Mouse (Mus musculus): ENCODE results near the gene Dbnl. TPM values are rescaled to one million over a fixed set of nuclear protein-coding genes. Genes with fewer than 3 reads are reported as not detected.
"Not testable (repeated sequence)": the region's sequence is repeated elsewhere in the genome, so short reads cannot be mapped to it uniquely, and the experiment has no call there.

Dbnl gene
- polyA plus RNA-seq, 2 experiments: 31.3 to 35.9 TPM

GRCm38 (mm10) chr11:5804174-5804573 lies 15.9 kb downstream of the Dbnl start:
- Histone ChIP-seq H3K9ac (replicated peaks) (no peak overlapping the region), H3K4me1 (replicated peaks; ENCODE audit: control insufficient read depth in 2 of 2, insufficient read depth in 2 of 2, low read length in 1 of 2) (peaks cover 0 to 4% of the 10 kb centered on the region in 2 experiments; a peak in 3 of 4 replicates), H3K27me3 (ENCODE audit: control insufficient read depth, insufficient read depth, low read length) (no peaks in the 10 kb centered on the region), H3K9me3 (ENCODE audit: control insufficient read depth, low read length) (no peaks in the 10 kb centered on the region), H3K4me2 (ENCODE audit: low read depth) (no peak overlapping the region), H3K4me3 (ENCODE audit: insufficient read depth in 1 of 2, low read depth in 2 of 2, low read length in 2 of 2) (no peak overlapping the region), H3K36me3 (replicated peaks; ENCODE audit: control insufficient read depth, insufficient read depth, low read depth) (peaks cover under 1% of the 10 kb centered on the region; the same call in 1 of the 2 replicates), H3K27ac (no peak overlapping the region)
- TF ChIP-seq CTCF (IDR thresholded peaks at IDR 0.05; ENCODE audit: low read depth): no peak
- TF ChIP-seq EP300 (IDR thresholded peaks at IDR 0.05; ENCODE audit: low read depth): no peak
- ATAC-seq (ENCODE audit: insufficient read depth) (no peak), DNase-seq (ENCODE audit: low read depth in 3 of 3, low spot score in 3 of 3) (no peak)
- 57% methylated on average over 5 of the region's 5 CpGs for WGBS (ENCODE audit: insufficient replicate concordance)

GRCm38 (mm10) chr11:5805711-5806110 lies 17.4 kb downstream of the Dbnl start:
- H3K4me2 ChIP-seq (ENCODE audit: low read depth): no peak overlapping the region
- DNase-seq (ENCODE audit: low read depth in 3 of 3, low spot score in 3 of 3) (no peak), ATAC-seq (ENCODE audit: insufficient read depth) (no peak)
- H3K27ac ChIP-seq: no peak overlapping the region
- no peak for TF ChIP-seq CTCF (IDR thresholded peaks at IDR 0.05; ENCODE audit: low read depth)
- no peak for TF ChIP-seq EP300 (IDR thresholded peaks at IDR 0.05; ENCODE audit: low read depth)
- no peaks in the 10 kb centered on the region for H3K27me3 ChIP-seq (ENCODE audit: control insufficient read depth, insufficient read depth, low read length)
- H3K4me1 ChIP-seq (replicated peaks; ENCODE audit: control insufficient read depth in 2 of 2, insufficient read depth in 2 of 2, low read length in 1 of 2): peaks cover 0 to 4% of the 10 kb centered on the region in 2 experiments; a peak in 3 of 4 replicates
- H3K9me3 ChIP-seq (ENCODE audit: control insufficient read depth, low read length): no peaks in the 10 kb centered on the region
- no peak overlapping the region for H3K4me3 ChIP-seq (ENCODE audit: insufficient read depth in 1 of 2, low read depth in 2 of 2, low read length in 2 of 2)
- 34% methylated on average over 3 of the region's 3 CpGs for WGBS (ENCODE audit: insufficient replicate concordance)
- H3K36me3 ChIP-seq (replicated peaks; ENCODE audit: control insufficient read depth, insufficient read depth, low read depth): no peaks in the 10 kb centered on the region
- no peak overlapping the region for H3K9ac ChIP-seq (replicated peaks)

- Histone ChIP-seq H3K9ac (replicated peaks) (no peak overlapping the region), H3K4me1 (replicated peaks; ENCODE audit: control insufficient read depth in 2 of 2, insufficient read depth in 2 of 2, low read length in 1 of 2) (no peaks in the 10 kb centered on the region; a peak in 1 of 4 replicates), H3K9me3 (ENCODE audit: control insufficient read depth, low read length) (no peaks in the 10 kb centered on the region), H3K36me3 (replicated peaks; ENCODE audit: control insufficient read depth, insufficient read depth, low read depth) (no peaks in the 10 kb centered on the region), H3K4me2 (ENCODE audit: low read depth) (no peak overlapping the region), H3K4me3 (ENCODE audit: insufficient read depth in 1 of 2, low read depth in 2 of 2, low read length in 2 of 2) (no peak overlapping the region), H3K27ac (no peak overlapping the region), H3K27me3 (ENCODE audit: control insufficient read depth, insufficient read depth, low read length) (no peaks in the 10 kb centered on the region)
- 67% methylated on average over 9 of the region's 9 CpGs for WGBS (ENCODE audit: insufficient replicate concordance)
- DNase-seq (ENCODE audit: low read depth in 3 of 3, low spot score in 3 of 3) (no peak), ATAC-seq (ENCODE audit: insufficient read depth) (no peak)
- TF ChIP-seq EP300 (IDR thresholded peaks at IDR 0.05; ENCODE audit: low read depth) (no peak), CTCF (IDR thresholded peaks at IDR 0.05; ENCODE audit: low read depth) (no peak)
Measured at GRCm38 (mm10) chr11:5807956-5808355, 19.7 kb downstream of the Dbnl start.

GRCm38 (mm10) chr11:5809487-5809886 lies 21.2 kb downstream of the Dbnl start:
- H3K4me2 ChIP-seq (ENCODE audit: low read depth); DNase-seq (ENCODE audit: low read depth in 3 of 3, low spot score in 3 of 3); H3K9me3 ChIP-seq (ENCODE audit: control insufficient read depth, low read length); H3K9ac ChIP-seq (replicated peaks); ATAC-seq (ENCODE audit: insufficient read depth); H3K27me3 ChIP-seq (ENCODE audit: control insufficient read depth, insufficient read depth, low read length); H3K27ac ChIP-seq; H3K36me3 ChIP-seq (replicated peaks; ENCODE audit: control insufficient read depth, insufficient read depth, low read depth); H3K4me1 ChIP-seq (replicated peaks; ENCODE audit: control insufficient read depth in 2 of 2, insufficient read depth in 2 of 2, low read length in 1 of 2); H3K4me3 ChIP-seq (ENCODE audit: insufficient read depth in 1 of 2, low read depth in 2 of 2, low read length in 2 of 2): not testable (repeated sequence)
- WGBS (ENCODE audit: insufficient replicate concordance): 71% methylated on average over 4 of the region's 4 CpGs

GRCm38 (mm10) chr11:5813381-5813780 lies 25.1 kb downstream of the Dbnl start:
- no peak overlapping the region for H3K4me2 ChIP-seq (ENCODE audit: low read depth)
- no peak for TF ChIP-seq EP300 (IDR thresholded peaks at IDR 0.05; ENCODE audit: low read depth)
- TF ChIP-seq CTCF (IDR thresholded peaks at IDR 0.05; ENCODE audit: low read depth): no peak

More at GRCm38 (mm10) chr11:5813381-5813780, 25.1 kb downstream of the Dbnl start:
- Histone ChIP-seq H3K4me3 (ENCODE audit: insufficient read depth in 1 of 2, low read depth in 2 of 2, low read length in 2 of 2) (no peak overlapping the region), H3K9ac (replicated peaks) (no peak overlapping the region), H3K27ac (no peak overlapping the region), H3K27me3 (ENCODE audit: control insufficient read depth, insufficient read depth, low read length) (no peaks in the 10 kb centered on the region), H3K36me3 (replicated peaks; ENCODE audit: control insufficient read depth, insufficient read depth, low read depth) (no peaks in the 10 kb centered on the region), H3K4me1 (replicated peaks; ENCODE audit: control insufficient read depth in 2 of 2, insufficient read depth in 2 of 2, low read length in 1 of 2) (no peaks in the 10 kb centered on the region), H3K9me3 (ENCODE audit: control insufficient read depth, low read length) (no peaks in the 10 kb centered on the region)
- DNase-seq (ENCODE audit: low read depth in 3 of 3, low spot score in 3 of 3) (no peak), ATAC-seq (ENCODE audit: insufficient read depth) (no peak)
- 58% methylated on average over 10 of the region's 10 CpGs for WGBS (ENCODE audit: insufficient replicate concordance)
